In genomic region chr8:90908580-90909471, GRCm38 (mm10) we compare ENCODE assay signal across 8 mouse cellular contexts.
DNase-seq lines count a peak whose midpoint lies in the region; ATAC-seq and TF ChIP-seq lines count a peak whose summit lies in the region.

No protein-coding gene starts in this region.

- H3K4me2 ChIP-seq in embryonic facial prominence, embryonic 15.5 days (replicated peaks) = peak overlapping the region; percentile 93
- H3K4me2 ChIP-seq in liver, embryonic 11.5 days = peak overlapping the region; percentile 98
- peak overlapping the region; percentile 72 for H3K4me2 ChIP-seq in myocyte (ENCODE audit: low read depth)

- H3K9ac ChIP-seq in embryonic facial prominence, embryonic 15.5 days = peak overlapping the region; percentile 72
- peak overlapping the region; percentile 85 for H3K9ac ChIP-seq in liver, embryonic 11.5 days (ENCODE audit: low read depth, low read length)

- peak; percentile 68 to 71 for DNase-seq in B cell, adult 2 months
- peak; percentile 16 to 30 for DNase-seq in adrenal gland, postnatal 4 days (ENCODE audit: low spot score in 2 of 2)
- peak; percentile 67 to 75 for DNase-seq in heart, adult 9 months (ENCODE audit: low spot score in 2 of 2)
- DNase-seq in kidney, adult 9 months = peak; percentile 57
- DNase-seq in liver, embryonic 11.5 days (ENCODE audit: low spot score) = peak; percentile 66
- peak; percentile 48 to 82 for DNase-seq in spleen, postnatal 4 days (ENCODE audit: low spot score in 2 of 2)

- 0 out of 2 replicates have a peak, but pooled peaks cover 3% of the 10 kb centered on the region for H3K4me1 ChIP-seq in embryonic facial prominence, embryonic 15.5 days
- H3K4me1 ChIP-seq in liver, embryonic 11.5 days (replicated peaks; ENCODE audit: control insufficient read depth, insufficient read depth, low read length) = no peaks in the 10 kb centered on the region; the same call in 1 of the 2 replicates

- under 1% methylated on average over 63 of the region's 89 CpGs for WGBS in embryonic facial prominence, embryonic 15.5 days
- WGBS in liver, embryonic 11.5 days = under 1% methylated on average over 73 of the region's 89 CpGs

- no peaks in the 10 kb centered on the region for H3K27me3 ChIP-seq in embryonic facial prominence, embryonic 15.5 days
- H3K27me3 ChIP-seq in liver, embryonic 11.5 days (replicated peaks; ENCODE audit: control insufficient read depth, insufficient read depth, low read length) = no peaks in the 10 kb centered on the region
- no peaks in the 10 kb centered on the region for H3K27me3 ChIP-seq in myocyte (ENCODE audit: control insufficient read depth, insufficient read depth, insufficient read length)

- H3K27ac ChIP-seq in embryonic facial prominence, embryonic 15.5 days (replicated peaks) = peak overlapping the region; percentile 78
- H3K27ac ChIP-seq in liver, embryonic 11.5 days (ENCODE audit: low read depth, low read length) = peak overlapping the region; percentile 50

- no peaks in the 10 kb centered on the region for H3K36me3 ChIP-seq in embryonic facial prominence, embryonic 15.5 days
- H3K36me3 ChIP-seq in liver, embryonic 11.5 days (ENCODE audit: control insufficient read depth, insufficient read depth, low read length) = no peaks in the 10 kb centered on the region
- H3K36me3 ChIP-seq in myocyte (ENCODE audit: control insufficient read depth, insufficient read depth) = no peaks in the 10 kb centered on the region

- ATAC-seq in embryonic facial prominence, embryonic 15.5 days (ENCODE audit: insufficient number of reproducible peaks, low FRiP score, low TSS enrichment, low read depth) = peak; percentile 63
- ATAC-seq in liver, embryonic 11.5 days (replicated peaks; ENCODE audit: low FRiP score) = peak; percentile 55

- peak; percentile 70 for TF ChIP-seq POLR2A in myocyte (IDR thresholded peaks at IDR 0.05; ENCODE audit: insufficient read length, low read depth)

- H3K4me3 ChIP-seq in embryonic facial prominence, embryonic 15.5 days (replicated peaks) = peak overlapping the region; percentile 82
- peak overlapping the region; percentile 80 for H3K4me3 ChIP-seq in liver, embryonic 11.5 days (ENCODE audit: low read depth, low read length)
- peak overlapping the region; percentile 34 for H3K4me3 ChIP-seq in myocyte

- H3K9me3 ChIP-seq in embryonic facial prominence, embryonic 15.5 days (replicated peaks) = no peaks in the 10 kb centered on the region
- H3K9me3 ChIP-seq in liver, embryonic 11.5 days (ENCODE audit: control insufficient read depth, low read length) = no peaks in the 10 kb centered on the region

- no peaks in the 10 kb centered on the region for H3K79me2 ChIP-seq in myocyte (ENCODE audit: control insufficient read depth, insufficient read depth)

- H3ac ChIP-seq in myocyte (ENCODE audit: control insufficient read depth, insufficient read length) = peak overlapping the region; percentile 65

TF ChIP-seq in myocyte, 11 proteins besides CTCF, POLR2A, EP300 and RAD21:
- no peak for TF ChIP-seq CEBPB (IDR thresholded peaks at IDR 0.05; ENCODE audit: insufficient read depth, poor library complexity, severe bottlenecking)
- peak; percentile 72 for TF ChIP-seq POLR2AphosphoS2 (IDR thresholded peaks at IDR 0.05; ENCODE audit: insufficient read length, low read depth)
- peak in 1 of 3 experiments; percentile 30 for TF ChIP-seq MYOD1 (IDR thresholded peaks at IDR 0.05; ENCODE audit: control insufficient read depth in 1 of 3, insufficient read length in 2 of 3, low read depth in 2 of 3)
- TF ChIP-seq TCF3 (IDR thresholded peaks at IDR 0.05; ENCODE audit: insufficient read length, low read depth) = no peak

Comparison
In these comparisons a context has a peak if more than half of its experiments do, and no peak if none do; other contexts are left out.
1. Peak in every context shown above with its lines: DNase-seq, ATAC-seq, H3K4me3 ChIP-seq and H3K27ac ChIP-seq.